Mouse (Mus musculus) stomach, embryonic 16.5 days (tissue): ENCODE measurements around the gene Cdh4. TPM values are rescaled to one million over a fixed set of nuclear protein-coding genes. Genes with fewer than 3 reads are reported as not detected.

Experiments
- ATAC-seq: fragments of 200-750 bp; cut with Nextera tagmentation; 2 replicates; pipeline ENCODE4 v1.8.0; 2017; ENCODE audit warnings: moderate number of reproducible peaks, moderate TSS enrichment; ENCODE audit not compliant: insufficient read depth, low FRiP score
- H3K27ac ChIP-seq: fragments of 300-500 bp; sonication (generic); 2 replicates; pipeline ENCODE4 v1.5.1; 2014; ENCODE audit warnings: low read length
- H3K27me3 ChIP-seq: fragments of 300-500 bp; sonication (generic); 2 replicates; pipeline ENCODE4 v1.6.1; 2014; ENCODE audit warnings: low read length, control low read depth, mixed read lengths; ENCODE audit not compliant: control insufficient read depth, insufficient read depth
- H3K36me3 ChIP-seq: fragments of 300-500 bp; sonication (generic); 2 replicates; pipeline ENCODE4 v1.6.1; 2014; ENCODE audit warnings: low read length; ENCODE audit not compliant: control insufficient read depth, insufficient read depth
- H3K4me1 ChIP-seq: fragments of 300-500 bp; sonication (generic); 2 replicates; pipeline ENCODE4 v1.6.1; 2014; ENCODE audit warnings: low read length, control low read depth, mixed read lengths; ENCODE audit not compliant: control insufficient read depth, insufficient read depth
- H3K4me2 ChIP-seq: fragments of 300-500 bp; sonication (generic); 2 replicates; pipeline ENCODE4 v1.6.1; 2014; ENCODE audit warnings: low read depth, low read length, mixed read lengths
- H3K4me3 ChIP-seq: fragments of 300-500 bp; sonication (generic); replicated peaks from 2 replicates; pipeline ENCODE4 v1.5.1; 2014; ENCODE audit warnings: mild to moderate bottlenecking, low read length
- H3K9ac ChIP-seq: fragments of 300-500 bp; sonication (generic); 2 replicates; pipeline ENCODE4 v1.6.1; 2014; ENCODE audit warnings: low read length
- H3K9me3 ChIP-seq: fragments of 300-500 bp; sonication (generic); replicated peaks from 2 replicates; pipeline ENCODE4 v1.6.1; 2016; ENCODE audit warnings: low read length, control low read depth; ENCODE audit not compliant: control insufficient read depth
- WGBS: fragments of 180-500 bp; shearing (Covaris S2); extraction: QIAGEN DNeasy Blood & Tissue Kit; methylation state at CpG from one replicate; pipeline ENCODE4 v1.1.7; 2014; 5-methylcytosine and 5-hydroxymethylcytosine counted together
- polyA plus RNA-seq: library from polyadenylated mRNA; unstranded; fragments of >200 nt; fragmentation: Nextera tagmentation; extraction: Ambion mirVana; gene quantifications from 2 replicates; pipeline ENCODE4 v1.2.1, GENCODE M21; 2015

Gene Cdh4
- polyA plus RNA-seq, 1 experiment from 2014 or later = 4.4 TPM

DNA sequence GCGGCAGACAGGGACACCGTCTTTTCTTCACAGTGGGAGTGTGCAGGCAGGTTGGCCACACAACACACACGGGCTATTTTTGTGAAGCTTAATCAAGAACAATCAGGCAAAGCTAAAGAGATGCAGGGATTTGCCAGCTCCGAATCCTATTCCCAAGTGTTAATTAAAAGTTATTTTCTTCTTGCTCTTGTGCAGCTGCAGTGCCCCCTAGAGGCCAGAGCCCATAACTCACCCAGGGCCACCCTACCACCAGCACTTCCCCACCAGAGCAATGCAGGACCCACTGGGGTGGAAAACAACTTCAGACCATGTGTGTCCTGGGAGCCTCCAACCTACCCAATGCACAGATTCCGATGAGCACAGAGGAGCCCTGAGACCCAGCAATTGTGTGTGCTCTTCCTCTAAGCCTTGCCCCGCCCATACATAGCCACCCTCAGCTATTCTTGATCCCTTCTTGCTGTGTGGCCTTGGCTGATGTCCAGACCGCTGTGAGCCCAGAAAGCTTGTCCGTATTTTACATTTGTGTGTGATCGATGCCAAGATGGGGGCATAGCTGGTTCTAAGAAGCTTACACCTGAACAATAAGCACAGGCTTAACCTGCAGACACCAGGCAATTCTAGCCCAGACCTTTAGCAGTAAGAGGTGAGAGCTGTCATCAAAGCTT is 435.5 kb downstream of the Cdh4 start:
- H3K9me3 ChIP-seq = no peaks in the 10 kb centered on the region
- H3K9ac ChIP-seq = no peak overlapping the region
- H3K27me3 ChIP-seq = no peaks in the 10 kb centered on the region
- no peak overlapping the region for H3K27ac ChIP-seq
- H3K36me3 ChIP-seq = no peaks in the 10 kb centered on the region
- no peak for ATAC-seq
- H3K4me2 ChIP-seq = no peak overlapping the region
- WGBS = 62% methylated on average over 9 of the region's 9 CpGs
- no peaks in the 10 kb centered on the region for H3K4me1 ChIP-seq
- H3K4me3 ChIP-seq = no peak overlapping the region

DNA sequence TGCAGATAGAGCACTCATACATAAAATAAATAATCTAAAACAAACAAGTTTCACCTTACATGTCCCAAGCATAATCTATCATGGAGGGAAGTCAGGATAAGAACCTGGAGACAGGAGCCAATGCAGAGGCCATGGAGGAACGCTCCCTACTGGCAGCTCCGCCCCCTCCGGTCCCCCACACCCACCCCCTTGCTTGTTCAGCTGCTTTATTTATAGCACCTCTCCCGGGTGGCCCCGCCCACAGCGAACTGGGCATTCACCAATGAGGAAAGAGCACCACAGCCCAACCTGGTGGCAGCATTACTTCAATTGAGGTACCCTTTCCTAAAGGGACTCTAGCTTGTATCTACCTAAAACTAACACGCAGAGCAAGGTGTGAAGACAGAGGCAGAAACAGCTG is 442.3 kb downstream of the Cdh4 start:
- no peaks in the 10 kb centered on the region for H3K36me3 ChIP-seq
- no peaks in the 10 kb centered on the region for H3K9me3 ChIP-seq
- H3K27ac ChIP-seq = no peak overlapping the region
- no peak overlapping the region for H3K9ac ChIP-seq
- H3K27me3 ChIP-seq = no peaks in the 10 kb centered on the region
- H3K4me1 ChIP-seq = no peaks in the 10 kb centered on the region
- H3K4me2 ChIP-seq = no peak overlapping the region
- H3K4me3 ChIP-seq = no peak overlapping the region
- no peak for ATAC-seq
- WGBS = 32% methylated on average over 7 of the region's 7 CpGs

DNA sequence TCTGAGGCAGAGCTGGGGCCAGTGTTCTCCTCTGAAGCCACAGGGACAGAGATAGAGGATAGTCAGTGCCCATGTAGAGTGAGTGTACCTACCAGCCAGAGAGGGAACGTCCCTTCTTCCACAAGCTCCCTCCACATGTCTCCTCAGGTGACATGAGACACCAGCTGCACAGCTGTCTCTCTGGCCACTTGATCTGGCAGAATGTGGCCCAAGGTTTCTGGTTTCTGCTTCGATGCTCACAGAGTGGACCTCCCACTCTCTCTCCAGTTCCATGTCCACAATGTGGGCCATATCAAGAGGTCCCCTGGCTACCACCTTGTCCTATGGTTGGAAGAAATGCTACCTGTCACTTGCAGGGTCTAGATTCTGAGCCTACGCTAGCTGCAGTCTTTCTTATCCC is 448.8 kb downstream of the Cdh4 start:
- Histone ChIP-seq H3K9ac (no peak overlapping the region), H3K36me3 (no peaks in the 10 kb centered on the region), H3K27ac (no peak overlapping the region), H3K4me1 (no peaks in the 10 kb centered on the region), H3K27me3 (no peaks in the 10 kb centered on the region), H3K4me2 (no peak overlapping the region), H3K9me3 (no peaks in the 10 kb centered on the region), H3K4me3 (no peak overlapping the region)
- ATAC-seq = no peak
- 81% methylated on average over 3 of the region's 3 CpGs for WGBS

DNA sequence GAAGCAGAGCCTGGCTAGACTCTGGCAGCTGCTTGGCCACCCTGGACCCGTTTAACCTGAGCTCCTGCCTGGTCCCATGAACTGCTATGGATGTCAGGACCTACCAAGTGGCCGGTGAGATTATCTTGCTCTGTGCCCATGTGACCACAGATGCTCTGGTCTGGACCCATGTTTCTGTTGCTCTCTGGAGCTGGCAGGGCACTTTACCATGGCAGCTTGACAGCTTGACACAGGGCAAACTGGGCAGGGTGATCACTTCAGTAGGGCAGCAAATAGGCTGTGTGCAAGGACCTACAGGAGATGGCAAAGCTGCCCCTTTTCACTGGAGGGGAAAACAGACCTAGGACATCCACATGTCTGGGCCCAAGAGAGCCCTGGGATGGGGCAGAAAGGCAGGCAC is 454.7 kb downstream of the Cdh4 start:
- Histone ChIP-seq H3K4me3 (no peak overlapping the region), H3K36me3 (no peaks in the 10 kb centered on the region), H3K4me1 (no peaks in the 10 kb centered on the region), H3K4me2 (no peak overlapping the region), H3K9ac (no peak overlapping the region), H3K27me3 (no peaks in the 10 kb centered on the region), H3K27ac (no peak overlapping the region), H3K9me3 (no peaks in the 10 kb centered on the region)
- no peak for ATAC-seq
- WGBS = 79% methylated on average over 2 of the region's 2 CpGs

DNA sequence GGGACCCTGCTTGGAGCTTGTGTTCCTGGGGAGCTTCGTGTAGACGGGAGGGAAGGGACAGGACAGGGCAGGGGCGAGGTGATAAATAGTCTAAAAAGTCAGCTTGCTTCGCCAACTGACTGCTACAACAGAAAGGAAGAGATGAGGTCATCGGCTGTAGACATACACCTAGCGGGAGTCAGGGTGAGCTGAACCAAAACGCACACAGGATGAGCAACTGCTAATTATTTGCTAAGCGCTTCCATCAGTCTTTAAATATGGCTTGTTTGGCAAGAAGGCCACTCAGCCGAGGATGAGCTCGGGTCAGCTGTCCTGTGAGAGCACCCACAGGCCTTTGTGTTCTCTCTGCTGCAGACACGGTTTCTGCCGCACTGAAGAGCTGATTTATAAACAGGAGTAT is 470.7 kb downstream of the Cdh4 start:
- Histone ChIP-seq H3K9ac (no peak overlapping the region), H3K36me3 (peaks cover 11% of the 10 kb centered on the region; the same call in 1 of the 2 replicates), H3K27me3 (no peaks in the 10 kb centered on the region), H3K4me3 (no peak overlapping the region), H3K9me3 (no peaks in the 10 kb centered on the region), H3K4me2 (no peak overlapping the region), H3K4me1 (no peaks in the 10 kb centered on the region), H3K27ac (no peak overlapping the region)
- 52% methylated on average over 12 of the region's 12 CpGs for WGBS
- no peak for ATAC-seq

DNA sequence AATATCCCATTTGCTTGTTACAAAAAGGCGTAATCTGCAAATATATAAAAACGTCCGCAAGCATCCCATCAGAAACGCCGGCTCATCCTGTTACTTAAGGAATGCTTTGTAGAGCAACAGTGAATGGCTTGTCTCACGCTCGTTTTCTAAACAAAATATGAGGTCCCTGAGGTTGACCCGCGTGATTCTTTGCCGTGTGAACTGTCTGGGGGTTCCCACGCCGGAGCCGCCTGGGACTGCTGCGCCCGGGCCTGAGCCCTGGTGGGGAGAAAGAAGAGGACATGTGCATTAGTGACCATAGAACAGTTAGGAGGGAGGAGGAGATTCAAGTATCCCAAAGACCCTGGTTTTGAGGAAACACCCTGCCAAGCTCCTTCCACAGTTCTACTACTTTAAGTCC is 471.1 kb downstream of the Cdh4 start:
- Histone ChIP-seq H3K27ac (no peak overlapping the region), H3K27me3 (no peaks in the 10 kb centered on the region), H3K4me2 (no peak overlapping the region), H3K36me3 (peaks cover 11% of the 10 kb centered on the region; the same call in 1 of the 2 replicates), H3K4me1 (no peaks in the 10 kb centered on the region), H3K9ac (no peak overlapping the region), H3K4me3 (no peak overlapping the region), H3K9me3 (no peaks in the 10 kb centered on the region)
- ATAC-seq = no peak
- WGBS = 76% methylated on average over 15 of the region's 15 CpGs

DNA sequence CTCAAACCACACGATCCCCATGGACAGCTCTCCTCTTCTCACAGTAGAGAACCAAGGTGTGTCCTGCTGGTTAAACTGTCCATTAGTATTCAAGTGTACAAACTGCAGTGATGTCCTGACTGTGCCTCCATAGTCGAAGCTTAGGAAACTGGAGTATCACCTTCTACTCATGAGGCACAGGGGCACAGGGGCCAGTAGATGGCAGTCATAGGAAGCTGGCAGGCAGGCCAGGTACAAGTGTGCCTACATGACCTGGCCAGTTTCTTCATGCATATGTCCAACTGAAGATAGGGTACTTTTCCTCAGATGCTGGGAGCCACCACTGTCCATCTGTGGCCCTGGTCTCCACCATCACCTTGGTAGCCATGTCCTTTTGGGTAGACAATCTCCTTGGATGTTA is 472.0 kb downstream of the Cdh4 start:
- Histone ChIP-seq H3K4me1 (no peaks in the 10 kb centered on the region), H3K4me2 (no peak overlapping the region), H3K36me3 (peaks cover 11% of the 10 kb centered on the region; the same call in 1 of the 2 replicates), H3K27ac (no peak overlapping the region), H3K9me3 (no peaks in the 10 kb centered on the region), H3K9ac (no peak overlapping the region), H3K4me3 (no peak overlapping the region), H3K27me3 (no peaks in the 10 kb centered on the region)
- no peak for ATAC-seq
- WGBS = 77% methylated on average over 2 of the region's 2 CpGs

DNA sequence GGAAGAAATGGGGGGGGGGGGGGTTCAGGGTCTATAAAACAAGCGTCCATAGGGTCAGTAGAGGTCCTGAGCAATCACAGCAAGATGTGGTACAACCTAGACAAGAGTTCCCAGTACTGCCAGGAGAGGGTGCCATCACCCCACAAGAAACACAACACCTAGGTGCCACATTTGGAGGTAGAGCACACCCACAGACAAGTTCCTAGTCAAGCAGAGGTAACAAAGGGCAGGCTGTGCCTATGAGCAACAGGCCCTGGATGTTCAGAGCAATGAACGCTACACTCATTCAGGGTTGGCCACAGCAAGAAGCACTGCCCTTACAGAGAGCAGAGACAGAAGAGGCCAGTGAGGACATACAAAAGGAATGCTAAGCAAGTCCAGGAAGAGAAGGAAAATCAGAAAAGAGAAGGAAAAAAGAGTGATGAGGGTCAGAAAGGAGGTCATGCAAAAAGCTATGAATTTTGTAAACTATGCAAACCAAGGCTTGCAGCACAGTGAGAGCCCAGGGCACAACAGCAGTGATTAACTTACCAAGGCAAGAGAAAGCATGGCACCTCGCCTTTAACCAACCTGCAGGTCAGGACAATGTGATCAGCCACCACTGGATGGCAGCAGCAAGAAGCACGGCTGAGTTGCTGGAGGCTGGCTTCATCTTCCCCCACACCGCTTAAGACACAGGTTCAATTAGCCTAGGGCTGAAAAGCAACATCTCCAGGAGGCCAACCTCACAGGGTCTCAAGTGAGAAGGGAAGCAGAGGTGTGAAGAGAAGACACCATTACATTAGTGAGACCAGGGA is 474.8 kb downstream of the Cdh4 start:
- H3K4me1 ChIP-seq = no peaks in the 10 kb centered on the region
- no peak overlapping the region for H3K4me3 ChIP-seq
- peak; percentile 75 for ATAC-seq
- peaks cover 13% of the 10 kb centered on the region for H3K36me3 ChIP-seq
- no peak overlapping the region for H3K27ac ChIP-seq
- no peak overlapping the region for H3K9ac ChIP-seq
- no peak overlapping the region for H3K4me2 ChIP-seq
- no peaks in the 10 kb centered on the region for H3K27me3 ChIP-seq
- 26% methylated on average over 4 of the region's 5 CpGs for WGBS
- H3K9me3 ChIP-seq = 0 out of 2 replicates have a peak, but pooled peaks cover 5% of the 10 kb centered on the region

DNA sequence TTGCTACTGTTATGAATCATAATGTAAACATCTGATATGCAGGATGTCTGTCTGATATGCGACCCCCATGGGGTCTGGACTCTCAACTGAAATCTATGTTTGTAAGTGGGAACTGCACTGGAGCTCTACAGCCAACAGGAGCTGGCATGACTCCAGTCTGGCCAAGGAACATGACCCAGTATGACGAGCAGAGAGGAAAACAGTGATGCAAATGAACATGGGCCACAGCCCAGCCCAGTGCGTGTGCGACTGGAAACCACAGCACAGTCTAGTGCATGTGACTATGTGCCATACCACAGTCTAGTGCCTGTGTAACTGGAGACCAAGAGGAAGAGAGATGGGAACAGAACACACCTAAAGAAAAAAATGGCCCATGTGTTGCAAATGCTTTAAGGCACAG is 477.8 kb downstream of the Cdh4 start:
- Histone ChIP-seq H3K36me3 (peaks cover 21% of the 10 kb centered on the region), H3K4me2 (no peak overlapping the region), H3K9me3 (0 out of 2 replicates have a peak, but pooled peaks cover 5% of the 10 kb centered on the region), H3K27me3 (no peaks in the 10 kb centered on the region), H3K9ac (no peak overlapping the region), H3K27ac (no peak overlapping the region), H3K4me1 (no peaks in the 10 kb centered on the region), H3K4me3 (no peak overlapping the region)
- no peak for ATAC-seq
- WGBS = 62% methylated on average over 4 of the region's 4 CpGs
